Mouse (Mus musculus) limb, embryonic 13.5 days (tissue): ENCODE results near the gene Paqr3. TPM values are rescaled to one million over a fixed set of nuclear protein-coding genes. Genes with fewer than 3 reads are reported as not detected.

Experiments
- ATAC-seq: fragments of 200-750 bp; cut with Nextera tagmentation; 2 replicates; pipeline ENCODE4 v1.8.0; 2017; ENCODE audit warnings: low read depth, moderate number of reproducible peaks, moderate TSS enrichment; ENCODE audit not compliant: low FRiP score
- H3K27ac ChIP-seq: fragments of 300-500 bp; sonication (generic); 2 replicates; pipeline ENCODE4 v1.5.1; 2015; ENCODE audit warnings: inconsistent platforms, mild to moderate bottlenecking, moderate library complexity
- H3K27me3 ChIP-seq: fragments of 300-500 bp; sonication (generic); 2 replicates; pipeline ENCODE4 v1.6.1; 2015; ENCODE audit warnings: mild to moderate bottlenecking, inconsistent platforms
- H3K36me3 ChIP-seq: fragments of 300-500 bp; sonication (generic); 2 replicates; pipeline ENCODE4 v1.6.1; 2015; ENCODE audit warnings: inconsistent platforms, mild to moderate bottlenecking, moderate library complexity
- H3K4me1 ChIP-seq: fragments of 300-500 bp; sonication (generic); 2 replicates; pipeline ENCODE4 v1.6.1; 2015; ENCODE audit warnings: inconsistent platforms
- H3K4me2 ChIP-seq: fragments of 300-500 bp; sonication (generic); replicated peaks from 2 replicates; pipeline ENCODE4 v1.6.1; 2015; ENCODE audit warnings: inconsistent platforms, mild to moderate bottlenecking, moderate library complexity
- H3K4me3 ChIP-seq: fragments of 300-500 bp; sonication (generic); 2 replicates; pipeline ENCODE4 v1.5.1; 2015; ENCODE audit warnings: moderate library complexity, mild to moderate bottlenecking, inconsistent platforms
- H3K9ac ChIP-seq: fragments of 300-500 bp; sonication (generic); 2 replicates; pipeline ENCODE4 v1.6.1; 2015; ENCODE audit warnings: mild to moderate bottlenecking, inconsistent platforms
- H3K9me3 ChIP-seq: fragments of 300-500 bp; sonication (generic); 2 replicates; pipeline ENCODE4 v1.6.1; 2016; ENCODE audit warnings: inconsistent platforms
- WGBS: fragments of 180-500 bp; shearing (Covaris S2); methylation state at CpG from one replicate; pipeline ENCODE4 v1.1.7; 2015; 5-methylcytosine and 5-hydroxymethylcytosine counted together
- polyA plus RNA-seq: library from polyadenylated mRNA; unstranded; fragments of >200 nt; fragmentation: Nextera tagmentation; extraction: Ambion mirVana; gene quantifications from 2 replicates; pipeline ENCODE4 v1.2.1, GENCODE M21; 2015

Gene Paqr3
- 5.9 and 6.0 TPM in 2 replicates for polyA plus RNA-seq

DNA sequence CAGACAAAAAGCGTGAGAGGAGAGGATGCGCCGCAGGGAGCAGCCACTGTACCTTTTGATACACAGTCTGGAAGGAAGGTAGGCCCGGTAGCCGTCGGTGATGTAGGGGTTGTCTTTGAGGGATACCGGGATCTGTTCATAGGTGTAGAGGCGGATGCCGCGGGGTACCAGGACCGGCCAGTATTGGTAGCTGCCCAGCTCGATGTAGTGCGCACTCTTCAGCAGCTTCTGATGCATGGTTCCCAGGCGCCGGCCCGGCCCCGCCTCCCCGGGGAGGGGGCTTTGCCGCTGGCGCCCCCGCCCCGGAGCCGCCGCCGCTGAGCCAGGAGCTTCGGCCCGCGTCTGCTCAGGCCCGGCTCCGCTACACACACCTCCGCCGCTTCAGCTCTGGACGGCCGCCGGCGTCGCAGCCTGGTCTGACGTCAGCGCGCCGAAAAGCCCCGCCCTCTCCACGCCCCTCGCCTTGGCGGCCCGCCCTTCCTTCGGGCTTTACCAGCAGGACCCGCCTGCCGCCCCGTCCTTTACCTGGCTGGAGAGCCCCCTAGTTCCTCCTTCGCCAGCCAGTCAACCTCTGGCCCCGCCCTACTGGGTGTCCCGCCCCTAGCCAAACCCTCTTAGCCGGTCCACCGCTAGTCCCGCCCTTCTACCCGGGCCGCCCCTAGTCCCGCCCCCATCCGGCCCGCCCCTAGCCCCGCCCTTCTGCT lies at the start of gene Paqr3:
TSS of gene Paqr3 (minus strand) at position 390 of the 704 bp plus-strand sequence.
- no peaks in the 10 kb centered on the region for H3K9me3 ChIP-seq
- peak within 1 kb of the TSS; percentile 71 for H3K4me3 ChIP-seq
- ATAC-seq = peak; percentile 98
- H3K27ac ChIP-seq = no peak within 1 kb of the TSS
- H3K27me3 ChIP-seq = no peaks in the 10 kb centered on the region
- H3K36me3 ChIP-seq = peaks cover 11% of the 10 kb centered on the region; the same call in 1 of the 2 replicates
- peaks cover 16% of the 10 kb centered on the region for H3K4me1 ChIP-seq
- WGBS = under 1% methylated on average over 60 of the region's 62 CpGs
- H3K9ac ChIP-seq = peak within 1 kb of the TSS; percentile 73
- peak within 1 kb of the TSS; percentile 69 for H3K4me2 ChIP-seq

DNA sequence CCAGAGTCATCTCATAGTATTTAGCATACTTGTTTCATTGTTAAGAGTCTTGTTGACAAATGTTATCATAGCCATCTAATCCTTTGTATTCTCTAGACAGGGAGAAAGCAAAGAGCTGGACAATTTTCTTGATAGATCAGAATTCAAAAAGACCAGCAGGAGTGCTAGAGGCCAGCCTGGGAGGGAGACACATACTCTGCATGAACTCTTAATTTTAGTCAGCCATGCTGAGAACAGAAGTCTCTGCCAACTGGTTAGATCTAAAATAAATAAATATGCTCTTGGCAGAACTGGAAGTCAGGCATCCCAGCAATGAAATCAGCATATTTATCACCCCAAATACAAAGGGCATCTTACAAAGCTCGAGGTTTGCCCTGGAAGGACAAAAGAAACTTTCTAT lies 43.3 kb upstream of the Paqr3 start:
- Histone ChIP-seq H3K4me2 (no peak overlapping the region), H3K36me3 (no peaks in the 10 kb centered on the region), H3K4me3 (no peak overlapping the region), H3K4me1 (no peaks in the 10 kb centered on the region), H3K9me3 (no peaks in the 10 kb centered on the region), H3K9ac (no peak overlapping the region), H3K27me3 (peaks cover 17% of the 10 kb centered on the region; the same call in 1 of the 2 replicates), H3K27ac (no peak overlapping the region)
- 49% methylated on average over 1 of the region's 1 CpGs for WGBS
- ATAC-seq = no peak

DNA sequence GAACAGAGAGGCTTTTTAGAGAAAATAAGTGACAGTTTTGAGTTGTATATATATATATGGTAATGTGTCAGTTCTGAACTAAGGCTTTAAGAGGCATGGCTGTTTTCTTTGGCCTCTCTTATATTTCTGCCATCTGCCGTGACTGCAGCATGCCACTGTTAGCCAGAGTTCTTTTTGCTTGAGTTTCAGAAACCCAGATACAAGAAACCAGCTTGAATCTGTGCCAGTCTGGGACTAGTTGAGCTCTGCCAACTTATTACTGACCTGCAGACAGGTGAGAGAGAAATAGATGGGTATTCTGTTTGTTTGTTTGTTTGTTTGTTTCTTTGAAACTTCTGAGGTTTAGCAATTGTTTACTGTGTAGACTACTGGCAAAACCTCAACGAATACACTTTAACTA lies 23.9 kb upstream of the Paqr3 start:
- ATAC-seq = no peak
- H3K27ac ChIP-seq = no peak overlapping the region
- 74% methylated on average over 2 of the region's 2 CpGs for WGBS
- no peaks in the 10 kb centered on the region for H3K36me3 ChIP-seq
- no peaks in the 10 kb centered on the region for H3K4me1 ChIP-seq
- no peak overlapping the region for H3K4me3 ChIP-seq
- H3K9ac ChIP-seq = no peak overlapping the region
- H3K27me3 ChIP-seq = 0 out of 2 replicates have a peak, but pooled peaks cover 3% of the 10 kb centered on the region
- H3K4me2 ChIP-seq = no peak overlapping the region
- no peaks in the 10 kb centered on the region for H3K9me3 ChIP-seq

DNA sequence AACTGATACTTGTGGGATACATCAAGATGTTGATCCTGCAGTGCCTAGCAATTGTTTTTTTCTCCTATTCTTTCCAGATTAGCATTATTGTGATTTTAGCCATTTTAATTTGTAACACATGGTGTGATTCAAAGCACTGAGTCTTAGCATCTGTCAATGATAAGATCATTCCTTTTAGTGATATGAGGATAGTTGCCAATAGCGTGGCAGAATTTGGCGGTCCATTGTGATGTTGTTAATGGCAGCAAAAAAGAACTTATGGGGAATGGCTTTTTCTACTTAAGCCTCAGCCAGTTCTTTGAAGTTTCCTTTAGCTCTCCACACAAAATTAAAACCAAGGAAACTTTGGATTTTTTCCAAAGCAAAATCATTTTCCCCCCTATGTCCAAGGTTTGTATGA lies 18.2 kb upstream of the Paqr3 start:
- WGBS = 86% methylated on average over 2 of the region's 2 CpGs

DNA sequence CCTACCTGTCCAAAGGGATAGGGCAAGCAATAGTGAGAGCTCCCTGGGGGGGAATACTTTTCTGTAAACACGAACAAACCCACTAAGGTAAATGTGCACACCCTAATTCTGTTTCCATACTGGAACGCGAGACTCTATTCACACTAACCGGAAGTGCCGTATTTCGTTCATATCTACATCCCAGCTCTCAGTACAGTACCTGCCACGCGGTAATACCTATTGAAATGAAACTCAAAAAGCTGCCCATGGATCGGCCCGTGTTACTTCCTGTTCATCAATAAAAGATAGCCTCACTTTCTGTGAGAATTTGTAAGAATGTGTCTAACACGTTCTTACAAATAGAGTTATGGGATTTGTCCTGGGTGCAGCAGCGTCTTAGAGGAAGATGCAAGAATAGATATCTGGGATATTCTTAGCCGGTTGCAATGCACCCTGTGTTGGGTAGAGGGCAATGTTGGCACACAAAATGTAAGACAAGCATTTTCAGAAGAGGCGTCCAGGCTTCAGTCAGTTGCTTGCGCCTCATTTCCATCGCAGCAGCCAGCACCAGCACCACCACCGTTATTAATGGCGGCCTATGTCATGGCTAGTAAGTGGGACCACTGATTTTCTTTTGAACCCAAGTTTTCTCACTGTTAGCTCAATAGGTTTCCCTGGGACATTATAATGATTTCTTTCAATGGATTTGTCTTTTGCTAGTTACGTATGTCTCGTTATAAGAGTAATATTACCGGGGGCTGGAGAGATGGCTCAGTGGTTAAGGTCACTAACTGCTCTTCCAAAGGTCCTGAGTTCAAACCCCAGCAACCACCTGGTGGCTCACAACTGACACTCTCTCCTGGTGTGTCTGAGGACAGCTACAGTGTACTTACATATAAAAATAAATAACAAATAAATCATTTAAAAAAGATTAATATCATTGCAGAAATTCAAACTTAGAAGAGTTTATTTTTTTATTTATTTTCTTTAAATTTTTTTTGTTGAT lies 17.1 kb upstream of the Paqr3 start:
- WGBS = 53% methylated on average over 21 of the region's 21 CpGs
- 0 out of 2 replicates have a peak, but pooled peaks cover 5% of the 10 kb centered on the region for H3K4me1 ChIP-seq
- no peak for ATAC-seq
- H3K9ac ChIP-seq = no peak overlapping the region
- H3K4me2 ChIP-seq = no peak overlapping the region
- H3K27ac ChIP-seq = no peak overlapping the region
- H3K9me3 ChIP-seq = no peaks in the 10 kb centered on the region
- no peak overlapping the region for H3K4me3 ChIP-seq
- H3K36me3 ChIP-seq = no peaks in the 10 kb centered on the region
- peaks cover 13% of the 10 kb centered on the region; the same call in 1 of the 2 replicates for H3K27me3 ChIP-seq

More for the DNA sequence above, 18.2 kb upstream of the Paqr3 start:
- Histone ChIP-seq H3K36me3 (no peaks in the 10 kb centered on the region), H3K27ac (no peak overlapping the region), H3K9ac (no peak overlapping the region), H3K27me3 (peaks cover 13% of the 10 kb centered on the region; the same call in 1 of the 2 replicates), H3K4me3 (no peak overlapping the region), H3K4me2 (no peak overlapping the region), H3K4me1 (0 out of 2 replicates have a peak, but pooled peaks cover 5% of the 10 kb centered on the region), H3K9me3 (no peaks in the 10 kb centered on the region)
- ATAC-seq = no peak

DNA sequence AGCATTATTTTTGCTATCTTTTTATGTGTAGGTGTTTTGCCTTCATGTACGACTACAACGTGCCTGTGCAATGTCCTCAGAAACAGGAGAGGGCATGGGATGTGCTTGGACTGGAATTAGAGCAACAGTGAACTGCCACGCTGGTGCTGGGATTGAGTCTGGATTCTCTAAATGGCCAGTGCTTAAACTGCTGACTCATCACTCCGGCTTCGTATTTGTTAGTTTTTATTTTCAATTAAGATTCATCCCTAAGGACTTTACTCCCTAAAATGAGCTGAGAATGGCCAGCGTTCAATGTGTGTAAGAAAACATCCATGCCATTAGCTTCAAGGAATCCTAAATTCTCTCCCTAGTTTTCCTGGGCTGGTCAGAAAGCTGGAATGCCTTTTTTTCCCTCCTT lies 15.9 kb upstream of the Paqr3 start:
- H3K9ac ChIP-seq = no peak overlapping the region
- H3K36me3 ChIP-seq = no peaks in the 10 kb centered on the region
- 84% methylated on average over 6 of the region's 6 CpGs for WGBS
- H3K9me3 ChIP-seq = no peaks in the 10 kb centered on the region
- H3K4me2 ChIP-seq = no peak overlapping the region
- H3K4me3 ChIP-seq = no peak overlapping the region
- ATAC-seq = no peak
- 0 out of 2 replicates have a peak, but pooled peaks cover 5% of the 10 kb centered on the region for H3K4me1 ChIP-seq
- no peak overlapping the region for H3K27ac ChIP-seq
- H3K27me3 ChIP-seq = peaks cover 13% of the 10 kb centered on the region; the same call in 1 of the 2 replicates

DNA sequence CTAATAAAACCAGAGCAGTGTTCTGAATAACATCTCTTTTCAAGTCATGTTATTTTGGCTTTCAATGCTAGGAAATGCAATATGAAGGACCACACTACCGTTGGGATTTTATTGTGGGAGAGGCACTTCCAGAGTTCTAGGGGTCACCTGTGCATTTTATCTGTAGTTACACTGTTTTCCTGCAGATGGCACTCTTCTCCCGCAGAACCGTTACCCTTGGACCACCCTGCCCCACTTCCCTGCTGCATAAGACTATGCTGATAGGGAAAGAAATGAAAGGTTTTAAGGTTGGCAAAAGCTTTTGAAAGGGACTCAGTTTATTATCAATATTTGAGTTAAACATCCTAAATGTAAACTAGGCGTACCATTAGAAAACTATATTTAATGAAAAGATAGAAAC lies 14.6 kb upstream of the Paqr3 start:
- peak; percentile 75; the same call in 1 of the 2 replicates for ATAC-seq
- H3K4me1 ChIP-seq = 0 out of 2 replicates have a peak, but pooled peaks cover 5% of the 10 kb centered on the region
- no peak overlapping the region for H3K9ac ChIP-seq
- H3K9me3 ChIP-seq = no peaks in the 10 kb centered on the region
- no peak overlapping the region for H3K27ac ChIP-seq
- no peak overlapping the region for H3K4me2 ChIP-seq
- WGBS = 14% methylated on average over 4 of the region's 4 CpGs
- peaks cover 13% of the 10 kb centered on the region; the same call in 1 of the 2 replicates for H3K27me3 ChIP-seq
- H3K4me3 ChIP-seq = no peak overlapping the region
- no peaks in the 10 kb centered on the region for H3K36me3 ChIP-seq

DNA sequence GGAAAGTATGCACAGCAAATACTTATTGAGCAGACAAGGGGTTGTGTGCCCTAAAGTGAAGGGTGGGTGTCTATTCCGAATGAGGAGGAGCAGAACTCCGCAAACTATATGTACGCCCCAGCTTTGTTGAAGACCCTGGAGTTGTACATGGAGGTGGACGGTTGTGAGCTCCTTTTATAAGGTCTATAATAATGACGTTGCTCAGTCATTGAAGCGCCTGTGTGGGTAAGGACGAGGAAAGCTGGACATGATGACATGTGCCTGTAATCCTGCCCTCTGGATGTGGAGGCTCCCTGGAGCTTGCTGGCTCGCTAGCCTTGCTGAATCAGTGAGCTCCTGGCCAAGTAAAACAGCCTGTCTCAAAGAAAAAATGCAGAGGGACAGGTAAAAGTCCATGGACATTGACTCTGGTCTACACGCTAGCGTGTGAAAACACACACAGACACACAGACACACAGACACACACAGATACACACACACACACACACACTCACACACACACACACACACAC lies 14.1 kb upstream of the Paqr3 start:
- 0 out of 2 replicates have a peak, but pooled peaks cover 5% of the 10 kb centered on the region for H3K4me1 ChIP-seq
- WGBS = 66% methylated on average over 10 of the region's 10 CpGs
- ATAC-seq = peak; percentile 28; the same call in 1 of the 2 replicates
- no peak overlapping the region for H3K4me2 ChIP-seq
- H3K9me3 ChIP-seq = no peaks in the 10 kb centered on the region
- no peak overlapping the region for H3K4me3 ChIP-seq
- no peak overlapping the region for H3K27ac ChIP-seq
- no peaks in the 10 kb centered on the region for H3K36me3 ChIP-seq
- no peak overlapping the region for H3K9ac ChIP-seq
- H3K27me3 ChIP-seq = peaks cover 13% of the 10 kb centered on the region; the same call in 1 of the 2 replicates

DNA sequence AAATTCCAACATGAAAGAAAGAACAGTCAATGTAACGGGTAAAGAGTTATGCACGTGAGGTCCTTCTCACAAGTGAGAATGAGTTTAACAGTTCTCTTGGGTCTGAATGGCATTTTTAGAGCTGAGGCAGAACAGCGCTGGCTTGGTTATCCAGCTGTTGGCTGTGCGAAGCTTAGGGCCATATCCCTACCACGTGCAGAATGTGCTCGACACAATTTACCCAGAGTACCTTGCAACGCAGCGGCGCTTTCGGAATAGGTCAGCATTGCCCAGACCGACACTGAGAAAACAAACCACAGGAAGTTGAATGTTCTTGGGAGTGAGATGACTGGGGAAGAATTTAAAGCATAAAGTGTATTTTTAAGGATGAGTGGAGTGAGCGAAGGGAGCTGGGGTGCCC lies 13.6 kb upstream of the Paqr3 start:
- H3K9me3 ChIP-seq = no peaks in the 10 kb centered on the region
- no peaks in the 10 kb centered on the region for H3K36me3 ChIP-seq
- H3K4me1 ChIP-seq = 0 out of 2 replicates have a peak, but pooled peaks cover 5% of the 10 kb centered on the region
- no peak overlapping the region for H3K9ac ChIP-seq
- 49% methylated on average over 12 of the region's 12 CpGs for WGBS
- H3K27me3 ChIP-seq = peaks cover 13% of the 10 kb centered on the region; the same call in 1 of the 2 replicates
- H3K4me3 ChIP-seq = no peak overlapping the region
- no peak overlapping the region for H3K27ac ChIP-seq
- no peak overlapping the region for H3K4me2 ChIP-seq
- peak; percentile 67; the same call in 1 of the 2 replicates for ATAC-seq

DNA sequence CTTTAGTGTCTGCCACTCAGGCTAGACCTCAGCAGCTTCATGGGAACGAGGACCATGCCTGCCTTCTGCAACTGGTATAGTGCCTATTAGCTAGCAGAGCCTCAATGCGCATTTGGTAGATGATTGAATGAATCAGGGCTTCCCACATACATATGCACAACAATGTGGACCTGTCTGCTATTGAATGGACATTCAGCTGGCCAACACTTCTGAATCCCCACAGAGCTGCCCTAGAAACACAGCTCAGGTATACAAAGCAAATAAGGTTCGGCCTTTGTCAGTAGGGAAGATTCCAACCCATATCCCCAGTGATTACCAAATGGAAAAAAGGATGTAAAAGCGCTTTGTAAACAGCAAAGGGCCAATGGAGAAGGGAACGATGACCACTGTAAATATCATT lies 699 bp downstream of the Paqr3 start:
- Histone ChIP-seq H3K9me3 (no peaks in the 10 kb centered on the region), H3K27me3 (no peaks in the 10 kb centered on the region), H3K36me3 (peaks cover 12% of the 10 kb centered on the region; the same call in 1 of the 2 replicates), H3K4me2 (peak overlapping the region; percentile 69), H3K4me1 (peaks cover 16% of the 10 kb centered on the region), H3K9ac (peak overlapping the region; percentile 73), H3K27ac (no peak overlapping the region), H3K4me3 (peak overlapping the region; percentile 71)
- 14% methylated on average over 5 of the region's 5 CpGs for WGBS
- ATAC-seq = no peak

DNA sequence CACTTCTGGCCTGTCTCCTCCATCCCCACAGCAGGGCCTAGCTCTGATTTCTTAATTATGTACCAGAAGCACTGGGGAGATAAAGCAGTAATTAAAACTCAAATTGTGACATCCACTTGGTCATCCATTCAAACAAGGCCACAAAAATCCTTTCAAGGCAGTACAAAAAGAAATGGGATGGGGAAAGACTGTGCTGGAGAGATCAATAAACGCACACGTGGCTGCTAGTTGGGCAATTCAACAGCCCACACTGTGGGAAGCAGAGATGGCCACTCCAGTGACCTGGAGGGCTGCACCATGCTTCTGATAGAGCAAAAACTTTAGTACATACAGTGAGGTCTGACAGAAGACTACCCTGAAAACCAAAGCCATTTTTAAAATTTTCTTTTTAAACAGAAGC lies 1.3 kb downstream of the Paqr3 start:
- Histone ChIP-seq H3K4me2 (peak overlapping the region; percentile 69), H3K36me3 (peaks cover 12% of the 10 kb centered on the region; the same call in 1 of the 2 replicates), H3K4me1 (peaks cover 16% of the 10 kb centered on the region), H3K9ac (no peak overlapping the region; the same call in 1 of the 2 replicates), H3K27ac (no peak overlapping the region), H3K27me3 (no peaks in the 10 kb centered on the region), H3K9me3 (no peaks in the 10 kb centered on the region), H3K4me3 (peak overlapping the region; percentile 71)
- ATAC-seq = no peak
- WGBS = 31% methylated on average over 2 of the region's 2 CpGs
